Mouse (Mus musculus): ENCODE results near the gene Speg.

The Speg gene

GRCm38 (mm10) chr1:75441471-75441996 lies 66.4 kb downstream of the Speg start:
- no peak for DNase-seq (ENCODE audit: low spot score in 2 of 2)

- DNase-seq (ENCODE audit: low spot score in 2 of 2): no peak
Observed at GRCm38 (mm10) chr1:75442171-75442570, 67.1 kb downstream of the Speg start.

GRCm38 (mm10) chr1:75442811-75443210 lies 67.7 kb downstream of the Speg start:
- DNase-seq (ENCODE audit: low spot score in 2 of 2): no peak

GRCm38 (mm10) chr1:75443247-75444024 lies 68.3 kb downstream of the Speg start:
- DNase-seq (ENCODE audit: low spot score in 2 of 2): no peak

- no peak for DNase-seq (ENCODE audit: low spot score in 2 of 2)
Observed at GRCm38 (mm10) chr1:75444208-75444607, 69.1 kb downstream of the Speg start.

GRCm38 (mm10) chr1:75445141-75445701 lies 70.1 kb downstream of the Speg start:
- no peak for DNase-seq (ENCODE audit: low spot score in 2 of 2)

- DNase-seq (ENCODE audit: low spot score in 2 of 2): peak; percentile 65 to 85
Observed at GRCm38 (mm10) chr1:75445751-75446611, 70.9 kb downstream of the Speg start.

GRCm38 (mm10) chr1:75446656-75447055 lies 71.6 kb downstream of the Speg start:
- DNase-seq (ENCODE audit: low spot score in 2 of 2): no peak

- DNase-seq (ENCODE audit: low spot score in 2 of 2): no peak
Observed at GRCm38 (mm10) chr1:75447265-75448051, 72.4 kb downstream of the Speg start.

- DNase-seq (ENCODE audit: low spot score in 2 of 2): no peak
Observed at GRCm38 (mm10) chr1:75448052-75448431, 72.9 kb downstream of the Speg start.

GRCm38 (mm10) chr1:75448937-75449336 lies 73.8 kb downstream of the Speg start:
- no peak for DNase-seq (ENCODE audit: low spot score in 2 of 2)

GRCm38 (mm10) chr1:75449377-75450135 lies 74.5 kb downstream of the Speg start:
- DNase-seq (ENCODE audit: low spot score in 2 of 2): no peak

GRCm38 (mm10) chr1:75450314-75451005 lies 75.4 kb downstream of the Speg start, which contains the start of gene Asic4:
Gene Asic4, plus strand, starts transcription at chr1:75450436.
- no peak for DNase-seq (ENCODE audit: low spot score in 2 of 2)

GRCm38 (mm10) chr1:75451900-75452299 lies 76.8 kb downstream of the Speg start:
- no peak for DNase-seq (ENCODE audit: low spot score in 2 of 2)

GRCm38 (mm10) chr1:75455433-75455832 lies 80.3 kb downstream of the Speg start:
- no peak for DNase-seq (ENCODE audit: low spot score in 2 of 2)

- DNase-seq (ENCODE audit: low spot score in 2 of 2): no peak
Observed at GRCm38 (mm10) chr1:75455948-75456347, 80.9 kb downstream of the Speg start.

- no peak for DNase-seq (ENCODE audit: low spot score in 2 of 2)
Observed at GRCm38 (mm10) chr1:75456746-75457564, 81.9 kb downstream of the Speg start.

GRCm38 (mm10) chr1:75457710-75458024 lies 82.6 kb downstream of the Speg start:
- no peak for DNase-seq (ENCODE audit: low spot score in 2 of 2)

Measured in urinary bladder, postnatal 4 days (tissue).